Mouse (Mus musculus) intestine, postnatal 0 days (tissue): Measurements from ENCODE around the gene Mrgprh. TPM values are rescaled to one million over a fixed set of nuclear protein-coding genes. Genes with fewer than 3 reads are reported as not detected.
A peak's percentile ranks its signal among the peaks of the same experiment; 100 is the strongest.

Source experiments
- ATAC-seq: fragments of 200-750 bp; cut with Nextera tagmentation; 2 replicates; pipeline ENCODE4 v1.8.0; 2017; ENCODE audit warnings: mild to moderate bottlenecking, moderate TSS enrichment, moderate library complexity
- H3K27ac ChIP-seq: fragments of 300-500 bp; sonication (generic); 2 replicates; pipeline ENCODE4 v1.5.1; 2014; ENCODE audit warnings: mild to moderate bottlenecking, low read depth, low read length, moderate library complexity
- H3K27me3 ChIP-seq: fragments of 300-500 bp; sonication (generic); replicated peaks from 2 replicates; pipeline ENCODE4 v1.6.1; 2014; ENCODE audit warnings: low read length, mixed read lengths; ENCODE audit not compliant: control insufficient read depth, insufficient read depth
- H3K36me3 ChIP-seq: fragments of 300-500 bp; sonication (generic); 2 replicates; pipeline ENCODE4 v1.6.1; 2014; ENCODE audit warnings: mild to moderate bottlenecking, moderate library complexity; ENCODE audit not compliant: control insufficient read depth, insufficient read depth
- H3K4me1 ChIP-seq: fragments of 300-500 bp; sonication (generic); replicated peaks from 2 replicates; pipeline ENCODE4 v1.6.1; 2014; ENCODE audit warnings: antibody characterized with exemption, low read length, mixed read lengths; ENCODE audit not compliant: control insufficient read depth, insufficient read depth
- H3K4me2 ChIP-seq: fragments of 300-500 bp; sonication (generic); replicated peaks from 2 replicates; pipeline ENCODE4 v1.6.1; 2014; ENCODE audit warnings: low read depth, mild to moderate bottlenecking, moderate library complexity
- H3K4me3 ChIP-seq: fragments of 300-500 bp; sonication (generic); 2 replicates; pipeline ENCODE4 v1.5.1; 2014; ENCODE audit warnings: low read depth, low read length
- H3K9ac ChIP-seq: fragments of 300-500 bp; sonication (generic); 2 replicates; pipeline ENCODE4 v1.6.1; 2014; ENCODE audit warnings: mild to moderate bottlenecking, low read depth, low read length
- H3K9me3 ChIP-seq: fragments of 300-500 bp; sonication (generic); 2 replicates; pipeline ENCODE4 v1.6.1; 2016; ENCODE audit warnings: mixed run types; ENCODE audit not compliant: control insufficient read depth
- CTCF ChIP-seq: sonication (generic); IDR thresholded peaks from 2 replicates; pipeline ENCODE4 v1.5.1; 2016; ENCODE audit warnings: low read depth, mild to moderate bottlenecking, control low read depth, antibody characterized with exemption, moderate library complexity
- WGBS: fragments of 180-500 bp; shearing (Covaris S2); extraction: QIAGEN DNeasy Blood & Tissue Kit; methylation state at CpG from one replicate; pipeline ENCODE4 v1.1.7; 2014; 5-methylcytosine and 5-hydroxymethylcytosine counted together
- polyA plus RNA-seq: library from polyadenylated mRNA; unstranded; fragments of >200 nt; fragmentation: Nextera tagmentation; extraction: Ambion mirVana; gene quantifications from 2 replicates; pipeline ENCODE4 v1.2.1, GENCODE M21; 2015

The Mrgprh gene
- polyA plus RNA-seq, 1 experiment from 2014 or later = not detected

DNA sequence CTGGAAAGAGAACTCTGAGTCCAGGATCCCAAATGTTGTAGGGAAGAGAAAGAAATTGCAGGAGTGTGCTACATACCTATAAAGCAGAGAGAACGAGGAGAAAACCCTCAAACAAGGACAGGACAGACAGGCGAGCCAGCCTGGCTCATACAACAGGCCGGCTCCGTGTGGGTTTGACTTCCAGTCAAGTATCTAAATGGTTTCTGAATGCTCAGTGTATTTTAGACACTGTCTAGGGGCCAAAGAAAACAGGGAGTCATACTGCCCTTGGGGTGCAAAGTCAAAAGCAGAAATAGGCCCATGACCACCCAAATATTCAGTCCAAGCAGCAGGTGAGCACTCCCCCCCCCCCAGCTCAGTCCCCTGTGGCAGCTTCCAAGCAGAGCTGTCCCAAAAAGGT, 30.0 kb downstream of the Mrgprh start:
- no peak for ATAC-seq
- Histone ChIP-seq H3K27me3 (no peaks in the 10 kb centered on the region), H3K9ac (no peak overlapping the region), H3K9me3 (no peaks in the 10 kb centered on the region), H3K27ac (no peak overlapping the region), H3K36me3 (peaks cover 30% of the 10 kb centered on the region), H3K4me1 (no peaks in the 10 kb centered on the region), H3K4me3 (no peak overlapping the region), H3K4me2 (no peak overlapping the region)
- 89% methylated on average over 4 of the region's 4 CpGs for WGBS
- TF ChIP-seq CTCF = no peak

GRCm38 (mm10) chr17:12906436-12906835, 30.6 kb downstream of the Mrgprh start:
- Histone ChIP-seq H3K9me3 (no peaks in the 10 kb centered on the region), H3K9ac (no peak overlapping the region), H3K4me3 (no peak overlapping the region), H3K4me2 (no peak overlapping the region), H3K27me3 (no peaks in the 10 kb centered on the region), H3K27ac (no peak overlapping the region), H3K4me1 (no peaks in the 10 kb centered on the region), H3K36me3 (peaks cover 36% of the 10 kb centered on the region)
- no peak for ATAC-seq
- no peak for TF ChIP-seq CTCF
- WGBS = 88% methylated on average over 9 of the region's 9 CpGs

- H3K27me3 ChIP-seq = no peaks in the 10 kb centered on the region
- no peak within 1 kb of the TSS for H3K4me3 ChIP-seq
- no peak within 1 kb of the TSS for H3K9ac ChIP-seq
- no peaks in the 10 kb centered on the region for H3K9me3 ChIP-seq
- 80% methylated on average over 35 of the region's 35 CpGs for WGBS
- H3K36me3 ChIP-seq = peaks cover 47% of the 10 kb centered on the region
- H3K4me2 ChIP-seq = no peak within 1 kb of the TSS
- TF ChIP-seq CTCF = no peak
- H3K27ac ChIP-seq = no peak within 1 kb of the TSS
- H3K4me1 ChIP-seq = no peaks in the 10 kb centered on the region
- ATAC-seq = no peak
Observed at GRCm38 (mm10) chr17:12909361-12910280, 33.8 kb downstream of the Mrgprh start, which contains the start of gene Pnldc1. Gene Pnldc1, minus strand, starts transcription at chr17:12910230.

GRCm38 (mm10) chr17:12910391-12910790, 34.6 kb downstream of the Mrgprh start:
- H3K9ac ChIP-seq = no peak overlapping the region
- 85% methylated on average over 8 of the region's 8 CpGs for WGBS
- H3K27ac ChIP-seq = no peak overlapping the region
- H3K4me3 ChIP-seq = no peak overlapping the region
- H3K27me3 ChIP-seq = no peaks in the 10 kb centered on the region
- H3K4me1 ChIP-seq = no peaks in the 10 kb centered on the region
- ATAC-seq = no peak
- no peak overlapping the region for H3K4me2 ChIP-seq
- TF ChIP-seq CTCF = no peak
- peaks cover 43% of the 10 kb centered on the region for H3K36me3 ChIP-seq
- no peaks in the 10 kb centered on the region for H3K9me3 ChIP-seq

DNA sequence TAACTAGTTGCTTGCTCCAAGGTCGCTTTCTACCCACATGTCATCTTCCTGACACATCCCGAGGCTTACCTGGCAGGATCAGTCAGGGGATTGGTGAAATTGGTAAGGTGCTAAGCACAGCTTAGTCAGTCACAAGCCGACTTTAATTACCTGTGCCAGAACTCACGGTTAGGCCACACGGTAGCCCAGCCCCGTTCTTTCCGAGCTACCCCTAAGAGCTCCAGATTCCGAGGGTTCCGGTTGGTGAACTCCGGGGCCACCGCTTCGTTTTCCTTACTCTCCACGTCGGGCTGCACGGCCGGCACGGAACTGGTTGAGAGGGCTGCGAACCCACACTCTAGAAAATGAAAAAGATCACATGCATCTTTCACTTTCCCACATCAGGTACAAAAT, 39.6 kb downstream of the Mrgprh start, which contains the start of gene Tcp1:
Tcp1 (plus strand) TSS at position 214 of the 393 bp plus-strand sequence.
- ATAC-seq = peak; percentile 19
- no peak for TF ChIP-seq CTCF

DNA sequence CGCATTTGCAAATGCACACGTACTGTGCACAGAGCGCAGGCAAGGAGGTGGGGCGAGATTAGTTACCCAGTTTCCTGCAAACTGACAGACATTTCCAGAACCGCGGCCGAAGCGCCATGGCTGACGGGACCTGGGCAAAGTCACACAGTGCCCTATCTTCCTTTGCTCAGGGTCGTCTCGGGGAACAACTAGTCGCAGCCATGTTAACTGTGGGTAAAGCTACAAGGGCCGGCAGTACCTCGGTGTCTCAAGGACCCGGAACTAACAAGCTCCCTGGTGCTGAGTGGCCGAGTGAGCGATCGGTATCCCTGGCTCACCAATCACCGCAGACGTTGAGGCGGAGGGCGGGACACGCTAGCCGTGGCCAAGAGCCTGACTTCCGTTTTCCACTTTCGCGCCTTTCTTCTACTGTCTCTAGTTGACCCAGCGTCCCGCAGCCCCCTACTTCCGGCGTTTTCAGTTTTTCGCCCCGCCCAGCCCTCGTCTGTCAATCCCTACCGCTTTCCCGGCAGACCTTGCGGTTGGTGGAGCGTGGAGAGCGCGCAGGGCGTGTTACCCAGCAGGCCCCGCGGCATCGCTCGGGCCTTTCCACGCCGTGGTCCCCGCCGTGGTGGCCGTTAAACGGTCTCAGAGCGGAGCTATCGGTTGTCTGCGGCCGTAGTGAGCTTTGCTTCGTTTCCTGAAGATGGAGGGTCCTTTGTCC, 40.2 kb downstream of the Mrgprh start, which contains the start of gene Mrpl18:
Mrpl18 (minus strand) TSS at position 465 of the 703 bp plus-strand sequence.
- peak within 1 kb of the TSS; percentile 85 for H3K4me2 ChIP-seq
- no peaks in the 10 kb centered on the region for H3K4me1 ChIP-seq
- ATAC-seq = peak; percentile 99
- peak within 1 kb of the TSS; percentile 96 for H3K9ac ChIP-seq
- H3K4me3 ChIP-seq = peak within 1 kb of the TSS; percentile 90
- H3K27me3 ChIP-seq = no peaks in the 10 kb centered on the region
- no peaks in the 10 kb centered on the region for H3K9me3 ChIP-seq
- WGBS = under 1% methylated on average over 56 of the region's 56 CpGs
- H3K36me3 ChIP-seq = peaks cover 46% of the 10 kb centered on the region
- TF ChIP-seq CTCF = no peak
- H3K27ac ChIP-seq = peak within 1 kb of the TSS; percentile 89

More for the DNA sequence above, 39.6 kb downstream of the Mrgprh start, which contains the start of gene Tcp1:
- WGBS = 1% methylated on average over 18 of the region's 18 CpGs
- Histone ChIP-seq H3K4me2 (peak within 1 kb of the TSS; percentile 85), H3K9ac (peak within 1 kb of the TSS; percentile 96), H3K27me3 (no peaks in the 10 kb centered on the region), H3K27ac (peak within 1 kb of the TSS; percentile 89), H3K4me1 (no peaks in the 10 kb centered on the region), H3K36me3 (peaks cover 46% of the 10 kb centered on the region), H3K4me3 (peak within 1 kb of the TSS; percentile 90), H3K9me3 (no peaks in the 10 kb centered on the region)
